Mouse (Mus musculus) adrenal gland, postnatal 4 days (tissue): ENCODE data around the gene Ttll6. TPM values are rescaled to one million over a fixed set of nuclear protein-coding genes. Genes with fewer than 3 reads are reported as not detected.

Experiments
- DNase-seq, 2 experiments: peaks; one replicate each; pipeline ENCODE4 v3.0.0; 2021 to 2022; ENCODE audit warnings: low spot score in 2 of 2, mixed read lengths in 2 of 2
- total RNA-seq, 2 experiments: library from RNA; stranded (reverse); gene quantifications; 2 replicates each; pipeline ENCODE4 v1.2.3; 2021

Gene Ttll6
- total RNA-seq, 2 experiments from 2014 or later: not detected

DNA sequence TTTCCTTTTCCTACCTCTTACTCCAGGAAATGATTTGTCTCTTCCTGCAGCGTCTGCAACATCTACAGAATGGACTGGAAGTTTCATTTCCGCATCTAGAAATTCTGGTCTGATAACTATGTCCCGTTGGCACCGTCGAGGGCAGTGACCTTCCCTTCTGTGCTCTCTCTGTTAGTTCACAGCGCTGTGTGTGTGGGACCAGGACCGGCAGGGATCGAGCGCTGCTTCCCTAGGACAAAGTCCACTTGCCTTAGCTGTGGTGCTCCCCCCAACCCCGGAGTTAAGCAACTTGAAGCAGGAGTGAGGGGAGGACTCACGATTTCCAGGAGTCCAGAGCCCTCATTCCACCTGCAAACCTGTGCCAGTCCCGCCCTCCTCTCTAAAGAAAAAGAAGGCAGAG is 31.2 kb downstream of the Ttll6 start:
- no peak for DNase-seq

DNA sequence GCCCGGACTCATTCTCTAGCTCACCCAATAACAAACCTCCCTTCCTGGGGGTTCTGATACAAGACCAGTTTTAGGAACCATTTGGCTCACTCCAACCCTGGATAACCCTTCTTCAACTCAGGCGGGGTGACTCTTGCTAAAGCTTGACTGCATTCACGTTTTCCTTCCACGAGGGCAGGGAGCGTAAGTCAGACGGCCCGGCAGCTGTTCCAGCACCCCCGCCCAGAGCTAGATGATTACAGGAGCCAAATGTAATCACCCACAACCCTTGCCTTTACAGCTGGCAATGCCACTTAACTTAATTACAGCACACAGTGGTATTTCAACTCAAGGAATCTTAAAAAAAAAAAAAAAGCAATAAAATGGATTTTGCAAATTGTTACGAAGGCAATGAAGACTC is 34.5 kb downstream of the Ttll6 start:
- no peak for DNase-seq

DNA sequence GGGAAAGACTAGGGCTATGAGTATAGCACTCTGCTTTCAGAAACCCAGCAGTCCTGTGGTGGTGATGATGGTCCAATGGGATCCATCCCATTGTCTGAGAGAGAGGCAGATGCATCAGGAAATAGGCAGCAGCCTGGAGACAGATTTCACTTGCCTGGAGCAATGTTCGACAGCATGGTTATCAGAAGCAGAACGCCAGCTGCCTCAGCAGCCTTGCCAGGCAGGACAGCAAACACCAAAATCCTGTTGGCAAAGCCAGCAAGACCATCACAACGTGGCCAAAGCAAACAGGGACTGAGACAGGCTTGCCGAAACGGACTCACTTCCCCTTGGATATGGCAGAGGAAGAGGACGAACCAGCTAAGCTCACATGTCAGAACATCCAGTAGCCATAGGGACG is 35.4 kb downstream of the Ttll6 start:
- no peak for DNase-seq

- no peak for DNase-seq
These were observed 37.3 kb downstream of the Ttll6 start for GRCm38 (mm10) chr11:96170711-96171379.

GRCm38 (mm10) chr11:96171601-96172000 is 38.0 kb downstream of the Ttll6 start:
- no peak for DNase-seq

- DNase-seq: no peak
These were observed 39.1 kb downstream of the Ttll6 start for GRCm38 (mm10) chr11:96172511-96173287.

DNA sequence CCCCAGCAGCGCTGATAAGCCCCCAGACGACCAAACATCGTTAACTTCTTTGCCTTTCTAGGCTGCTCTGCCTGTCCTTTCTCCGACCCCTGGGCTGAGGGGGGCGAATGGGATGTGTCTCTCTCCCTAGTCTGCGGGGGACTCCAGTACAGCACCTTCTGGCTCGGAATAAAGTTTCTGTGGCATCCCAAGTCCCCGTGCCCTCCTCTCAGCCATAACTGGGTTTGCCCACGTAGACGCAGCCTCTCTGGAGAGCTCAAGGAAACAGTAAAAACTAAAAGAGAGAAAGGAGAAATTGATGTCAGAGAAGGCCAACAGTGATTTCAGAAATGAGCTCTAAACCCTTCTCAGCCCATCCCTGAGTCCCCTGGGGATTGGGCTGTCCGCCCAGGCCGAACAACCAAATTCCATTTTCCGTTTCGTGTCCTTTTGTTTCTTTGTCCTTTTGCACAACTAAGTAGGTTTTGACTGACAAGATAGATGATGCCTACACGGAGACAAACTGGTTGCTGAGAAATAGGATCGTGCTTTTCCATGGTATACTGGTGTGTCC is 39.8 kb downstream of the Ttll6 start:
- no peak for DNase-seq

DNA sequence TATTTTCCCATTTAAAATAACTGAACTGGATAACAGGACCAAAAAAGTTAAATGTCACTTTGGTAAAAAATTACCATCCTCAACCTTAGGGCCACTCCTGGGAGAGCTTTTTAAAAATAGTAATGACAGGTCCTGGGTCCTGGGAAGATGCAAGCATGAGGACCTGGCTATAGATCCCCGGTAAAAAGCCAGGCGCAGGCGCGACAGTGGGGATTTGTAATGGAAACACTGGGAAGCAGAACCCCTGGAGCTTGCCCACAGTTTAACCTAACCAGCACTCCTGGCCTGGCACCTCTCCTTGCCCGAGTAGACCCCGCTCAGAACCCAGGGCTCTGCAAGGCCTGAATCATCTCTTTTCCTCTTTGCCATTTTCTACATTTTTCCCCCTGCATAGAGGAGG is 41.3 kb downstream of the Ttll6 start:
- no peak for DNase-seq

GRCm38 (mm10) chr11:96175511-96175910 is 41.9 kb downstream of the Ttll6 start:
- no peak for DNase-seq

DNA sequence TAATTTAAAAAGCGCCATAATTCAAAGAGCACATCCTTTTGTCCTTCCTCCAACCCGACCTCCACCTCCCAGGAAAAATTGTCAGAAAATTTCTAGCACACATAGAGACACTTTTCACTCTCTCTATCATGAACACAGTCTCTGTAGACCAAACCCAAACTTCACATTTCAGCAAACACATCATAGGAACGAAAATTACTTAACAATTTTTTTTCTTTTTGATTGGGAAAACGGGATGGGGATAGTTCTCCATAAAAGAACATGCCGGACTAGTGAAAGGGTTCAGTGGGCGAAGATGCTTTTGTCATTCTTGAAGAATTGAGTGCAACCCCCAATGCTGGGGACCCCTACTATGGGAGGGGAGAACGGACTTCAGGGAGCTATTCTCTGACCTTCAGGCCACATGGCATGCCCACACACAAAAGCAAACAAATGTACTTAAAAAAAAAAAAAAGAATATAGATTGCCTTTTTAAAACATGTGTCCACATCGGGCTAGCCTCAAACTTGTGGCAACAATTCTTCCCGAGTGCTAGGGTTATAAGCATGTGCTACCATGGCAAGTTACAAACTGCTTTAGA is 42.5 kb downstream of the Ttll6 start:
- DNase-seq: no peak

GRCm38 (mm10) chr11:96176841-96177240 is 43.3 kb downstream of the Ttll6 start:
- DNase-seq: no peak

GRCm38 (mm10) chr11:96177546-96178174 is 44.1 kb downstream of the Ttll6 start:
- no peak for DNase-seq

DNA sequence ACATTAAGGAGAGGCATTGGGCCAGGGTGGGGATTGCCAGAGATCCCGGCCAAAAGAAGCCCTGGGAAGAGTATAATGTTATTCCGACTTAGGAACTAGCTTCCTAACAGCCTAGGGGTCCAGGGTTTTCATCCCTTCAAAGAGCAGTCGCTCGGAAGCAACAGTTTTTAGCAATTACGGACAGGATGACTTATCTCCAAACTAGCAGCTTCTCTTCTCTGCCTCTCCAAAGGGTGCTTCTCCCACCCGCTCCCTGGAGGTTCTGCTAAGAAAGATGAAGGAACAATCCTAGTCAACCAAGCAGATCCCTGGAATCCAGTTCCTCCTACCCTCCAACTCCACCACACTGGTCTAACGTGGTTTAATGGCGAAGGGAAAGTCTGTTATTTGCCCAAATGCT is 44.8 kb downstream of the Ttll6 start:
- no peak for DNase-seq

- DNase-seq: no peak
These were observed 45.4 kb downstream of the Ttll6 start for GRCm38 (mm10) chr11:96178911-96179503.

GRCm38 (mm10) chr11:96181061-96181460 is 47.5 kb downstream of the Ttll6 start:
- DNase-seq: no peak

GRCm38 (mm10) chr11:96184233-96184632 is 50.6 kb downstream of the Ttll6 start:
- DNase-seq: no peak

- no peak for DNase-seq
These were observed 53.7 kb downstream of the Ttll6 start for GRCm38 (mm10) chr11:96187321-96187720.

GRCm38 (mm10) chr11:96189810-96190522 is 56.4 kb downstream of the Ttll6 start:
- DNase-seq: no peak

GRCm38 (mm10) chr11:96191132-96191531 is 57.5 kb downstream of the Ttll6 start:
- no peak for DNase-seq

DNA sequence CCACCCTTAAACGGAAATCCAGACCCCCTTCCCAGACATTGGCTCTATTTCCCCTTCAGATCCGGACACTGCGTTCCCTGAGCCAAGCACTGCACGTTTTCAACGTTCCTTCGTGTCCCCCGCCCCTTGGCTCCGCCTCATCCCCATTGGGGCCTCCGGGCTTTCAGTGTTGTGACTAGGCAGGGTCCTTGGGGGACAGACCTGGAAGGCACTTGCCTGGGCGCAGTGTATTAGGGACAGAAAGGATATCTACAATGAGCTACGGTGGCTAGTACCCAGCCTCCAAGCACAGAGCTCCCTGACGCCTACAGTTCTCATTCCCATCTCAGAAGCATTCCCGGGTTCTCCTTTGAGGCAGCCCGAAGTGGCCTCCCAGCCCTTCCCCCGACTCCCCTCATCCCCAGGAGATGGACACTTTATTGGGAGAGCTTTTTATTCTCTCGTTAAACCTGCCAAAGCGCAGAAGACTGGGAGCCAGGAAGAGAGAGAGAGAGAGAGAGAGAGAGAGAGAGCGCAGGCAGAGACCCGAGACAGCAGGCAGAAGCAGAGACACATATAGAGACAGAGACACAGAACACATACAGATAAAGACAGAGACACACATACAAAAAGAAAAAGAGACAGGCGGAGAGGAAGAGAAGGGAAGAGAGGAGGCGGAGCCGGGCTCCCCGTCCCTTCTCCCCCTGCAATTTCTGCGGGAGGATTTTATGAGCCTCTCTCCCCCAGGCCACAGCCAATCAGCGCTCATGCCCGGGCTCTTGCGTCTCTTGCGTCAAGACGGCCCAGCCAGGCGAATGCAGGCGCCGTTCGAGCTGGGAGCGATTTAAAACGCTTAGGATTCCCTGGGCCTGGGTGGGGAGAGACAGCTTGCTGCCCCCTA is 60.2 kb downstream of the Ttll6 start, which contains the start of gene Hoxb13:
Gene Hoxb13, plus strand, starts transcription at position 796 of the 880 bp plus-strand sequence.
- no peak for DNase-seq
